Mouse (Mus musculus) bone marrow macrophage, adult 2 months (primary cell): ENCODE data around the gene Cct8l1.

ENCODE experiments used
- CTCF ChIP-seq: IDR thresholded peaks from 2 replicates; pipeline ENCODE4 v1.5.1; 2012; ENCODE audit warnings: low read depth, mild to moderate bottlenecking, low read length, moderate library complexity
- POLR2A ChIP-seq: IDR thresholded peaks from 2 replicates; pipeline ENCODE4 v1.6.1; 2012; ENCODE audit warnings: mild to moderate bottlenecking, low read depth, low read length, borderline replicate concordance

- TF ChIP-seq CTCF: no peak
- no peak for TF ChIP-seq POLR2A
Observed at GRCm38 (mm10) chr5:25532256-25533147, 16.6 kb downstream of the Cct8l1 start.
